Mouse (Mus musculus): ENCODE measurements at regions not wholly inside any gene's neighbourhood (a gene's known extent, or its start where the extent isn't known, plus 50 kb on each side); places are given as distances from the start of the nearest gene placed in this dataset.

DNA sequence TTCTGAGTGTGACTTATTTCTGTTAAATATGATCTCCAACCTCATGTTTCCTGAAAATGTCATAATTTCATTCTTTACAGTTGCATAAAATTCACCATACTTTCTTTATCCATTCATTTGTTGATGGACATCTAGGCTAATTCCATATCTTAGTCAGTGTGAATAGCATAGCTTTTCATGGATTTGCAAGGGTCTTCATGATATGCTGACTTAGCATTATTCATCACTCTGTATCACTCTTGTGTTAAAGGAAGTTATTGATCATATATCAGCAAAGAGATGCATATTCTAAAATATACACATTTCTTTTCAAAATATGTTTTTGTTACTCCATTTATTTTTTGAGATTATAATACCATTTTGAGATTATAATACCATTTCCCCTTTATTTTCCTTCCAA lies 107.4 kb downstream of the Ect2 start:
- ChIA-PET CTCF (no interaction called here), POLR2A (interaction anchor here in 3 of 4 experiments (0.6 to 2.3 kb wide), 4 partner anchors 8 to 38 kb away, joined by 3 to 18 read pairs (median 4); no protein-coding TSS in a partner anchor)

GRCm38 (mm10) chr3:27044730-27045129 lies 108.9 kb downstream of the Ect2 start:
- ChIA-PET POLR2A (interaction anchor here in 3 of 4 experiments (0.7 to 2.3 kb wide), 9 partner anchors 9 to 129 kb away, joined by 3 to 18 read pairs (median 3); no protein-coding TSS in a partner anchor), CTCF (no interaction called here)

Measured in embryonic stem cell, embryonic (primary cell).